12 mouse cellular contexts compared by ENCODE assay signal in the genomic region with DNA sequence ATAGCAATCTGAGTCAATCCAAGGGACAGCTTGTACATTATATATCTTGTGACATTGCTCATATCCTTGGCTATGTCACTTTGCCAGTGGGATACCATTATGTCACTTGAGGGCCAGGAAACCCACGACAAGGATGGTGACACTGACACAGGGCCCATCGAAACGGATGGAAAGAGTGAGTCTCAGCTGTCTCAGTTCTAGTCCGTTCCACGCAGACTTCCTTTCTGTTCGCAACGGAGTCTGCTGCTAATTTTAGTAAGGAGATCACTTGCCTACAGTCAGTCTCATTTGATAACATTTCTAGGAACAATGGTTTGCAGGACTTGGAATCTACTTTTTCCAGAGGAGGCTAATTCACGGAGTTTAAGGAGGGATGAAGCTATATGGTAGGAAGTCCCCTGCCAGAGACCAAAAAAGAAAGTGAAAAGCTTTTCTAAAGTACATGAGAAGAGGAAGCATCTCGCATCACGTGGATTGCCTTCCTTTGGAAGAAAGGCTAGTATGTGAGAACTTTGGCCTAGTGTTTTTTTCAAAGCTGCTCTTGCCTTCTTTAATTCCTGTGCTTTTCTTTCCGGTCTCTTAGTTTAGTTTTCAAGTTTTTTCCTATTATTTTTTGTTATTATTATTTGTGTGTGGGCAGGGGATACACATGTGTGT. TPM values are rescaled to one million over a fixed set of nuclear protein-coding genes. Genes with fewer than 3 reads are reported as not detected.
DNase-seq lines count a peak whose midpoint lies in the region; ATAC-seq and TF ChIP-seq lines count a peak whose summit lies in the region.
"Had no signal": no experiment of that assay in that cellular context is flagged by ENCODE, and none has a peak within 500 bp of the region (broad histone marks: within the 10 kb centered on the region; RNA-seq: fewer than 3 reads in every experiment).

No protein-coding gene starts in this region.

- DNase-seq in spleen, adult 2 months (ENCODE audit: low read depth in 1 of 2, low spot score in 2 of 2): peak; percentile 25 to 28
- DNase-seq in spleen, postnatal 4 days (ENCODE audit: low spot score in 2 of 2): no peak
- peak; percentile 79 for DNase-seq in induced T-regulatory cell, adult 2 months (ENCODE audit: low read depth)
- peak; percentile 9 for DNase-seq in thymus, postnatal 14 days
- DNase-seq in frontal cortex, postnatal 14 days (ENCODE audit: low spot score in 2 of 2): no peak
- no peak for DNase-seq in ovary, postnatal 14 days (ENCODE audit: low spot score)
- no peak for DNase-seq in urinary bladder, postnatal 36 days (ENCODE audit: low spot score in 2 of 2)

- H3K27me3 ChIP-seq in spleen, adult 2 months (ENCODE audit: control insufficient read depth, insufficient read depth, low read length): no peaks in the 10 kb centered on the region
- H3K27me3 ChIP-seq: embryonic facial prominence, embryonic 13.5 days; limb, embryonic 15.5 days had no signal

- ATAC-seq in granulocyte monocyte progenitor cell, adult 5-6 weeks (replicated peaks; ENCODE audit: poor library complexity, severe bottlenecking): peak; percentile 55

- 4% methylated on average over 11 of the region's 11 CpGs for WGBS in spleen, adult 2 months

- H3K4me1 ChIP-seq in spleen, adult 2 months (ENCODE audit: control insufficient read depth, insufficient read depth, insufficient read length): peaks cover 5% of the 10 kb centered on the region

- no peak for TF ChIP-seq CTCF in spleen, adult 2 months (IDR thresholded peaks at IDR 0.05; ENCODE audit: extremely low read depth, insufficient read depth, insufficient read length, insufficient replicate concordance)

- H3K4me3 ChIP-seq in spleen, adult 2 months (ENCODE audit: extremely low read depth, insufficient read depth, insufficient read length): peak overlapping the region; percentile 25
- H3K4me3 ChIP-seq: embryonic facial prominence, embryonic 13.5 days; limb, embryonic 15.5 days had no signal

- no peak for TF ChIP-seq POLR2A in spleen, adult 2 months (IDR thresholded peaks at IDR 0.05; ENCODE audit: low read depth, low read length)

- H3K27ac ChIP-seq in spleen, adult 2 months (ENCODE audit: insufficient read depth, low read length): peak overlapping the region; percentile 15; the same call in 1 of the 2 replicates
- H3K27ac ChIP-seq: embryonic facial prominence, embryonic 13.5 days; kidney, postnatal 0 days; limb, embryonic 15.5 days had no signal

- no peaks in the 10 kb centered on the region for H3K36me3 ChIP-seq in spleen, adult 2 months (ENCODE audit: control insufficient read depth, insufficient read depth, low read length)
- H3K36me3 ChIP-seq: embryonic facial prominence, embryonic 13.5 days; G1E; limb, embryonic 15.5 days had no signal

RNA-seq across cellular contexts. Expression of gene Edn1, which starts 55.4 kb away (rescaled TPM):
- polyA plus RNA-seq in spleen, adult 2 months (2012; rRNA removed): 0.50 and 0.75 TPM in 2 replicates
- total RNA-seq in granulocyte monocyte progenitor cell, adult 5-6 weeks (2014; fragmentation: Nextera tagmentation): not detected in 2 replicates
- not detected in 2 replicates for total RNA-seq in granulocyte monocyte progenitor cell, adult 5-6 weeks (2017)
- polyA plus RNA-seq: G1E had no signal

Comparison
In these comparisons a context has a peak if more than half of its experiments do, and no peak if none do; other contexts are left out.
1. DNase-seq: peak in spleen, adult 2 months (2 of 2), induced T-regulatory cell, adult 2 months (single experiment) and thymus, postnatal 14 days (single experiment); none in spleen, postnatal 4 days (0 of 2), frontal cortex, postnatal 14 days (0 of 2), ovary, postnatal 14 days (single experiment) and urinary bladder, postnatal 36 days (0 of 2).